Comparison of ENCODE assay signal across 8 mouse cellular contexts in the genomic region with DNA sequence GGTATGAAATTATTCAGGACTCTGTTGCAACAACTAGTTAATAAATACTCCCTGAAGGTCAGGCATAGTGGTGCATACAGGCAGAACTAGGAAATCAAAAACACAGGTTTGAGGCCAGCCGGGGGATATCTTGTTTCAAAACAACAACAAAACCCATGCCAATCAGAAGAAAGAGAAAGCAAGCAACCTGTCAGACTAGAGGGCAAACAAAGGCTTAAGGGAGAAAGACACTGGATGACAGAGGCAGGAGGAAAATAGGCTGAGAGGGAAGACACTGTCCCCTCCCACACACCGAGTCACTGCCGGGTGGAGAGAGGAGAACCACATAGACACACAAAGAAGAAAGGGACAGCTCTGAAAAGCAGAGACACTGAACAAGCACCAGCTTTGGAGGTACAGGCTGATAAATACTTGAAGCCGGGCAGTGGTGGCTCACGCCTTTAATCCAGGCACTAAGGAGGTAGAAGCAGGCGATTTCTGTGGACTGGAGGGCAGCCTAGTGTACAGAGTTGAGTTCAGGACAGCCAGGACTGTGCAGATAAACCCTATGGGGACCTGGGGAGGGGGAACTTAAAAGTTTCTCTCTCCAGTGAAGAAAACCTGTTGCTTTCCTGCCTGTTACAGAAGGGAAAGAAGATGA. TPM values are rescaled to one million over a fixed set of nuclear protein-coding genes. Genes with fewer than 3 reads are reported as not detected.
DNase-seq lines count a peak whose midpoint lies in the region; ATAC-seq lines count a peak whose summit lies in the region.

No protein-coding gene starts in this region.

- no peak for DNase-seq in heart, postnatal 14 days
- no peak for DNase-seq in embryonic facial prominence, embryonic 10.5 days (ENCODE audit: low spot score)
- DNase-seq in frontal cortex, postnatal 14 days (ENCODE audit: low spot score in 2 of 2), result no peak
- DNase-seq in spleen, postnatal 4 days (ENCODE audit: low spot score in 2 of 2), result no peak

- intact Hi-C loops in heart, postnatal 14 days (cut with DNase I), result no loop called here

- no peaks in the 10 kb centered on the region for H3K27me3 ChIP-seq in heart, embryonic 12.5 days (replicated peaks)
- H3K27me3 ChIP-seq in embryonic facial prominence, embryonic 10.5 days (replicated peaks; ENCODE audit: low read depth, poor library complexity, severe bottlenecking), result no peaks in the 10 kb centered on the region
- no peaks in the 10 kb centered on the region for H3K27me3 ChIP-seq in hindbrain, embryonic 15.5 days
- no peaks in the 10 kb centered on the region for H3K27me3 ChIP-seq in midbrain, embryonic 12.5 days

- peak overlapping the region; percentile 95 for H3K4me3 ChIP-seq in heart, embryonic 12.5 days
- H3K4me3 ChIP-seq in embryonic facial prominence, embryonic 10.5 days, result peak overlapping the region; percentile 70
- peak overlapping the region; percentile 58 for H3K4me3 ChIP-seq in hindbrain, embryonic 15.5 days
- peak overlapping the region; percentile 76 for H3K4me3 ChIP-seq in midbrain, embryonic 12.5 days

- WGBS in heart, embryonic 12.5 days, result 83% methylated on average over 6 of the region's 6 CpGs
- WGBS in embryonic facial prominence, embryonic 10.5 days, result 83% methylated on average over 6 of the region's 6 CpGs
- WGBS in hindbrain, embryonic 15.5 days, result 85% methylated on average over 6 of the region's 6 CpGs
- 86% methylated on average over 6 of the region's 6 CpGs for WGBS in midbrain, embryonic 12.5 days

- H3K4me1 ChIP-seq in heart, embryonic 12.5 days (replicated peaks), result peaks cover 44% of the 10 kb centered on the region
- H3K4me1 ChIP-seq in embryonic facial prominence, embryonic 10.5 days, result peaks cover 59% of the 10 kb centered on the region
- peaks cover 56% of the 10 kb centered on the region for H3K4me1 ChIP-seq in hindbrain, embryonic 15.5 days (replicated peaks)
- peaks cover 54% of the 10 kb centered on the region for H3K4me1 ChIP-seq in midbrain, embryonic 12.5 days

- no peak overlapping the region for H3K27ac ChIP-seq in heart, embryonic 12.5 days (ENCODE audit: poor library complexity, severe bottlenecking)
- peak overlapping the region; percentile 90 for H3K27ac ChIP-seq in embryonic facial prominence, embryonic 10.5 days (replicated peaks)
- H3K27ac ChIP-seq in hindbrain, embryonic 15.5 days (replicated peaks), result no peak overlapping the region
- H3K27ac ChIP-seq in midbrain, embryonic 12.5 days (replicated peaks), result no peak overlapping the region

- H3K4me2 ChIP-seq in heart, embryonic 12.5 days, result peak overlapping the region; percentile 92
- H3K4me2 ChIP-seq in hindbrain, embryonic 15.5 days, result peak overlapping the region; percentile 81
- H3K4me2 ChIP-seq in midbrain, embryonic 12.5 days (replicated peaks), result peak overlapping the region; percentile 92

- no peaks in the 10 kb centered on the region for H3K9me3 ChIP-seq in heart, embryonic 12.5 days (replicated peaks)
- H3K9me3 ChIP-seq in embryonic facial prominence, embryonic 10.5 days, result no peaks in the 10 kb centered on the region
- H3K9me3 ChIP-seq in hindbrain, embryonic 15.5 days, result no peaks in the 10 kb centered on the region
- H3K9me3 ChIP-seq in midbrain, embryonic 12.5 days, result no peaks in the 10 kb centered on the region

- H3K36me3 ChIP-seq in heart, embryonic 12.5 days, result peaks cover 44% of the 10 kb centered on the region
- peaks cover 56% of the 10 kb centered on the region for H3K36me3 ChIP-seq in embryonic facial prominence, embryonic 10.5 days (replicated peaks)
- peaks cover 31% of the 10 kb centered on the region for H3K36me3 ChIP-seq in hindbrain, embryonic 15.5 days
- H3K36me3 ChIP-seq in midbrain, embryonic 12.5 days, result peaks cover 39% of the 10 kb centered on the region

- no peak for ATAC-seq in heart, embryonic 12.5 days (ENCODE audit: insufficient number of reproducible peaks, low FRiP score)
- no peak for ATAC-seq in hindbrain, embryonic 15.5 days (ENCODE audit: low FRiP score, low read depth)
- no peak for ATAC-seq in midbrain, embryonic 12.5 days (ENCODE audit: low FRiP score, low read depth)
- no peak for ATAC-seq in monocyte, adult 5-6 weeks (replicated peaks; ENCODE audit: insufficient number of reproducible peaks, low FRiP score, low TSS enrichment, poor library complexity, severe bottlenecking)

- H3K9ac ChIP-seq in heart, embryonic 12.5 days, result peak overlapping the region; percentile 81
- H3K9ac ChIP-seq in hindbrain, embryonic 15.5 days, result peak overlapping the region; percentile 69
- H3K9ac ChIP-seq in midbrain, embryonic 12.5 days (replicated peaks), result peak overlapping the region; percentile 81; the same call in 1 of the 2 replicates

RNA-seq across cellular contexts. Expression of a gene that starts 1.3 kb away (rescaled TPM):
- 603 and 625 TPM in 2 replicates for polyA plus RNA-seq in heart, embryonic 12.5 days (2016; fragmentation: Nextera tagmentation; extraction: Ambion mirVana)
- total RNA-seq in heart, postnatal 14 days (2021), result 100 to 1,000 TPM; 552 to 626 TPM
- 1,168 and 1,206 TPM in 2 replicates for polyA plus RNA-seq in embryonic facial prominence, embryonic 10.5 days (2016; fragmentation: Nextera tagmentation; extraction: Ambion mirVana)
- polyA plus RNA-seq in hindbrain, embryonic 15.5 days (2015; fragmentation: Nextera tagmentation; extraction: Ambion mirVana), result 528 and 575 TPM in 2 replicates
- polyA plus RNA-seq in midbrain, embryonic 12.5 days (2016; fragmentation: Nextera tagmentation; extraction: Ambion mirVana), result 688 and 721 TPM in 2 replicates
- 966 to 1,078 TPM (median 1,028 TPM) in 3 replicates for total RNA-seq in monocyte, adult 5-6 weeks (2017)

RNA-seq across cellular contexts. Expression of a gene that starts 3.8 kb away (rescaled TPM):
- 18.5 and 20.0 TPM in 2 replicates for polyA plus RNA-seq in heart, embryonic 12.5 days (2016; fragmentation: Nextera tagmentation; extraction: Ambion mirVana)
- 10 to 100 TPM; 17.5 to 18.8 TPM for total RNA-seq in heart, postnatal 14 days (2021)
- 41.5 and 42.1 TPM in 2 replicates for polyA plus RNA-seq in embryonic facial prominence, embryonic 10.5 days (2016; fragmentation: Nextera tagmentation; extraction: Ambion mirVana)
- polyA plus RNA-seq in hindbrain, embryonic 15.5 days (2015; fragmentation: Nextera tagmentation; extraction: Ambion mirVana), result 24.4 and 26.9 TPM in 2 replicates
- 24.0 and 25.8 TPM in 2 replicates for polyA plus RNA-seq in midbrain, embryonic 12.5 days (2016; fragmentation: Nextera tagmentation; extraction: Ambion mirVana)
- total RNA-seq in monocyte, adult 5-6 weeks (2017), result 11.0 to 15.9 TPM (median 11.5 TPM) in 3 replicates

RNA-seq across cellular contexts. Expression of a gene that starts 7.0 kb away (rescaled TPM):
- polyA plus RNA-seq in heart, embryonic 12.5 days (2016; fragmentation: Nextera tagmentation; extraction: Ambion mirVana), result 0.29 and 0.33 TPM in 2 replicates
- total RNA-seq in heart, postnatal 14 days (2021), result under 1 TPM; 0.17 to 0.24 TPM
- polyA plus RNA-seq in embryonic facial prominence, embryonic 10.5 days (2016; fragmentation: Nextera tagmentation; extraction: Ambion mirVana), result 1.8 and 2.2 TPM in 2 replicates
- polyA plus RNA-seq in hindbrain, embryonic 15.5 days (2015; fragmentation: Nextera tagmentation; extraction: Ambion mirVana), result 0.38 and 0.57 TPM in 2 replicates
- polyA plus RNA-seq in midbrain, embryonic 12.5 days (2016; fragmentation: Nextera tagmentation; extraction: Ambion mirVana), result 1.3 and 1.6 TPM in 2 replicates
- total RNA-seq in monocyte, adult 5-6 weeks (2017), result 0.78 to 1.4 TPM in 2 of 3 replicates, not detected in the other

RNA-seq across cellular contexts. Expression of a gene that starts 9.1 kb away (rescaled TPM):
- 4.1 and 5.3 TPM in 2 replicates for polyA plus RNA-seq in heart, embryonic 12.5 days (2016; fragmentation: Nextera tagmentation; extraction: Ambion mirVana)
- total RNA-seq in heart, postnatal 14 days (2021), result 10 to 100 TPM; 24.7 to 27.1 TPM
- 3.6 and 4.3 TPM in 2 replicates for polyA plus RNA-seq in embryonic facial prominence, embryonic 10.5 days (2016; fragmentation: Nextera tagmentation; extraction: Ambion mirVana)
- polyA plus RNA-seq in hindbrain, embryonic 15.5 days (2015; fragmentation: Nextera tagmentation; extraction: Ambion mirVana), result 2.9 and 4.1 TPM in 2 replicates
- 4.5 and 4.6 TPM in 2 replicates for polyA plus RNA-seq in midbrain, embryonic 12.5 days (2016; fragmentation: Nextera tagmentation; extraction: Ambion mirVana)
- 4.3 to 13.1 TPM (median 4.5 TPM) in 3 replicates for total RNA-seq in monocyte, adult 5-6 weeks (2017)

RNA-seq across cellular contexts. Expression of a gene that starts 11.6 kb away (rescaled TPM):
- polyA plus RNA-seq in heart, embryonic 12.5 days (2016; fragmentation: Nextera tagmentation; extraction: Ambion mirVana), result not detected in 2 replicates
- total RNA-seq in heart, postnatal 14 days (2021), result not detected
- 0.22 TPM in 1 of 2 replicates, not detected in the other for polyA plus RNA-seq in embryonic facial prominence, embryonic 10.5 days (2016; fragmentation: Nextera tagmentation; extraction: Ambion mirVana)
- polyA plus RNA-seq in hindbrain, embryonic 15.5 days (2015; fragmentation: Nextera tagmentation; extraction: Ambion mirVana), result not detected in 2 replicates
- polyA plus RNA-seq in midbrain, embryonic 12.5 days (2016; fragmentation: Nextera tagmentation; extraction: Ambion mirVana), result not detected in 2 replicates
- total RNA-seq in monocyte, adult 5-6 weeks (2017), result not detected in 3 replicates
